Mouse (Mus musculus) myocyte (in vitro differentiated cells): ENCODE measurements at regions not wholly inside any gene's neighbourhood (a gene's known extent, or its start where the extent isn't known, plus 50 kb on each side); places are given as distances from the start of the nearest gene placed in this dataset.

Experiments
- E2F4 ChIP-seq: IDR thresholded peaks from one replicate; pipeline ENCODE4 v1.6.1; 2011; ENCODE audit warnings: mild to moderate bottlenecking, control low read depth, moderate library complexity; ENCODE audit not compliant: insufficient read depth
- MAX ChIP-seq: IDR thresholded peaks from one replicate; pipeline ENCODE4 v1.6.1; 2011; ENCODE audit warnings: low read depth, mild to moderate bottlenecking, control low read depth
- MYOD1 ChIP-seq, 3 experiments: IDR thresholded peaks; one replicate each; pipeline ENCODE4 v1.6.1; 2011; ENCODE audit warnings: control low read depth in 2 of 3, low read depth in 2 of 3, mild to moderate bottlenecking in 2 of 3, moderate library complexity in 1 of 3; ENCODE audit not compliant: insufficient read length in 2 of 3, control insufficient read depth in 1 of 3
- POLR2A ChIP-seq: IDR thresholded peaks from one replicate; pipeline ENCODE4 v1.6.1; 2011; ENCODE audit warnings: low read depth, mild to moderate bottlenecking, control low read depth, moderate library complexity; ENCODE audit not compliant: insufficient read length
- TCF12 ChIP-seq: IDR thresholded peaks from one replicate; pipeline ENCODE4 v1.6.1; 2011; ENCODE audit warnings: mild to moderate bottlenecking, control low read depth; ENCODE audit not compliant: poor library complexity, insufficient read depth, severe bottlenecking

GRCm38 (mm10) chr9:31978071-31978470, 64.8 kb upstream of the Barx2 start:
- no peak for TF ChIP-seq POLR2A
- no peak for TF ChIP-seq MAX
- no peak for TF ChIP-seq TCF12
- no peak for TF ChIP-seq MYOD1 (IDR thresholded peaks at IDR 0.05; ENCODE audit: control insufficient read depth in 1 of 3, insufficient read length in 2 of 3, low read depth in 2 of 3)
- no peak for TF ChIP-seq E2F4
